Mouse (Mus musculus) liver, embryonic 14.5 days (tissue): ENCODE data around the gene Myof. TPM values are rescaled to one million over a fixed set of nuclear protein-coding genes. Genes with fewer than 3 reads are reported as not detected.

Experiments
- ATAC-seq: fragments of 200-750 bp; cut with Nextera tagmentation; 2 replicates; pipeline ENCODE4 v1.8.0; 2017; ENCODE audit warnings: moderate number of reproducible peaks, mild to moderate bottlenecking, moderate library complexity; ENCODE audit not compliant: insufficient read depth
- DNase-seq, 3 experiments: peaks; one replicate each; pipeline ENCODE4 v3.0.0-alpha.2; 2012 to 2013; ENCODE audit warnings: low read depth in 3 of 3, low spot score in 3 of 3
- H3K27ac ChIP-seq: fragments of 300-500 bp; sonication (generic); 2 replicates; pipeline ENCODE4 v1.5.1; 2014; ENCODE audit warnings: moderate library complexity, mild to moderate bottlenecking, control low read depth, inconsistent platforms
- H3K27me3 ChIP-seq: fragments of 300-500 bp; sonication (generic); 2 replicates; pipeline ENCODE4 v1.6.1; 2014; ENCODE audit warnings: mild to moderate bottlenecking, low read length, moderate library complexity; ENCODE audit not compliant: control insufficient read depth, insufficient read depth
- H3K36me3 ChIP-seq: fragments of 300-500 bp; sonication (generic); replicated peaks from 2 replicates; pipeline ENCODE4 v1.6.1; 2014; ENCODE audit warnings: low read depth; ENCODE audit not compliant: control insufficient read depth, insufficient read depth
- H3K4me1 ChIP-seq, 2 experiments: fragments of 200-500 bp in 1 of 2; fragments of 300-500 bp in 1 of 2; sonication (generic) in 1 of 2; replicated peaks; 2 replicates each; pipeline ENCODE4 v1.6.1; 2012 to 2014; ENCODE audit warnings: antibody characterized with exemption in 1 of 2, inconsistent platforms in 1 of 2, low read length in 1 of 2; ENCODE audit not compliant: control insufficient read depth in 2 of 2, insufficient read depth in 2 of 2
- H3K4me2 ChIP-seq: fragments of 300-500 bp; sonication (generic); 2 replicates; pipeline ENCODE4 v1.6.1; 2014; ENCODE audit warnings: low read depth, mild to moderate bottlenecking, control low read depth, moderate library complexity
- H3K4me3 ChIP-seq, 2 experiments: fragments of 200-500 bp in 1 of 2; fragments of 300-500 bp in 1 of 2; sonication (generic) in 1 of 2; 2 replicates each; pipeline ENCODE4 v1.5.1; 2012 to 2014; ENCODE audit warnings: low read depth in 2 of 2, low read length in 2 of 2, mild to moderate bottlenecking in 2 of 2, control low read depth in 1 of 2, inconsistent platforms in 1 of 2, moderate library complexity in 1 of 2; ENCODE audit not compliant: insufficient read depth in 1 of 2
- H3K9ac ChIP-seq: fragments of 300-500 bp; sonication (generic); replicated peaks from 2 replicates; pipeline ENCODE4 v1.6.1; 2014; ENCODE audit warnings: mild to moderate bottlenecking, control low read depth, moderate library complexity
- H3K9me3 ChIP-seq: fragments of 300-500 bp; sonication (generic); 2 replicates; pipeline ENCODE4 v1.6.1; 2016; ENCODE audit warnings: low read length, mixed read lengths; ENCODE audit not compliant: control insufficient read depth
- CTCF ChIP-seq: IDR thresholded peaks from 2 replicates; pipeline ENCODE4 v1.5.1; 2016; ENCODE audit warnings: antibody characterized with exemption, low read depth, control low read depth
- EP300 ChIP-seq: IDR thresholded peaks from 2 replicates; pipeline ENCODE4 v1.6.1; 2016; ENCODE audit warnings: antibody characterized with exemption, low read depth
- WGBS: fragments of 180-500 bp; shearing (Covaris S2); extraction: QIAGEN DNeasy Blood & Tissue Kit; methylation state at CpG from one replicate; pipeline ENCODE4 v1.1.7; 2014; ENCODE audit not compliant: insufficient replicate concordance; 5-methylcytosine and 5-hydroxymethylcytosine counted together
- polyA plus RNA-seq, 2 experiments: library from polyadenylated mRNA; depleted of rRNA in 1 of 2; stranded (reverse) in 1 of 2; unstranded in 1 of 2; fragments of >200 nt; fragmentation: Nextera tagmentation in 1 of 2; extraction: Ambion mirVana in 1 of 2; gene quantifications; 2 replicates each; pipeline versions ENCODE4 v1.2.1 to v1.2.3; 2012 to 2014

Gene Myof
- polyA plus RNA-seq, 2 experiments: 1.3 to 2.0 TPM

- no peak for DNase-seq
These were observed 29.8 kb upstream of the Myof start for GRCm38 (mm10) chr19:38073226-38073625.

GRCm38 (mm10) chr19:38064051-38064450, 20.7 kb upstream of the Myof start:
- WGBS: 53% methylated on average over 1 of the region's 1 CpGs
- no peak for DNase-seq

More at GRCm38 (mm10) chr19:38073226-38073625, 29.8 kb upstream of the Myof start:
- H3K4me2 ChIP-seq: no peak overlapping the region
- no peak for ATAC-seq
- no peak overlapping the region for H3K27ac ChIP-seq
- TF ChIP-seq EP300 (no peak), CTCF (no peak)
- 82% methylated on average over 5 of the region's 5 CpGs for WGBS
- H3K9ac ChIP-seq: no peak overlapping the region
- H3K4me1 ChIP-seq: no peaks in the 10 kb centered on the region
- H3K36me3 ChIP-seq: no peaks in the 10 kb centered on the region
- no peaks in the 10 kb centered on the region for H3K27me3 ChIP-seq
- H3K4me3 ChIP-seq: no peak overlapping the region
- no peaks in the 10 kb centered on the region for H3K9me3 ChIP-seq

GRCm38 (mm10) chr19:38063201-38063600, 19.8 kb upstream of the Myof start:
- no peaks in the 10 kb centered on the region for H3K4me1 ChIP-seq
- H3K9me3 ChIP-seq: no peaks in the 10 kb centered on the region
- H3K4me3 ChIP-seq: no peak overlapping the region
- no peak overlapping the region for H3K4me2 ChIP-seq
- no peaks in the 10 kb centered on the region for H3K36me3 ChIP-seq
- 71% methylated on average over 3 of the region's 3 CpGs for WGBS
- DNase-seq (no peak), ATAC-seq (no peak)
- no peaks in the 10 kb centered on the region for H3K27me3 ChIP-seq
- no peak overlapping the region for H3K9ac ChIP-seq
- H3K27ac ChIP-seq: no peak overlapping the region
- no peak for TF ChIP-seq CTCF
- TF ChIP-seq EP300: no peak

More at GRCm38 (mm10) chr19:38064051-38064450, 20.7 kb upstream of the Myof start:
- TF ChIP-seq EP300 (no peak), CTCF (no peak)
- no peak overlapping the region for H3K27ac ChIP-seq
- no peaks in the 10 kb centered on the region for H3K36me3 ChIP-seq
- no peak overlapping the region for H3K4me2 ChIP-seq
- ATAC-seq: no peak
- no peak overlapping the region for H3K4me3 ChIP-seq
- no peaks in the 10 kb centered on the region for H3K9me3 ChIP-seq
- no peaks in the 10 kb centered on the region for H3K27me3 ChIP-seq
- no peak overlapping the region for H3K9ac ChIP-seq
- no peaks in the 10 kb centered on the region for H3K4me1 ChIP-seq

- ATAC-seq (no peak), DNase-seq (no peak)
- 70% methylated on average over 8 of the region's 8 CpGs for WGBS
- Histone ChIP-seq H3K4me1 (peaks cover 0 to 4% of the 10 kb centered on the region in 2 experiments; a peak in 1 of 4 replicates), H3K36me3 (no peaks in the 10 kb centered on the region), H3K9ac (no peak overlapping the region), H3K27me3 (peaks cover 8% of the 10 kb centered on the region), H3K4me3 (no peak overlapping the region), H3K27ac (no peak overlapping the region), H3K9me3 (no peaks in the 10 kb centered on the region), H3K4me2 (no peak overlapping the region)
- no peak for TF ChIP-seq CTCF
- no peak for TF ChIP-seq EP300
These were observed 13.6 kb upstream of the Myof start for GRCm38 (mm10) chr19:38056931-38057330.

- ATAC-seq: no peak
- Histone ChIP-seq H3K9ac (no peak overlapping the region; the same call in 1 of the 2 replicates), H3K36me3 (no peaks in the 10 kb centered on the region), H3K9me3 (no peaks in the 10 kb centered on the region), H3K4me2 (peak overlapping the region; percentile 15; the same call in 1 of the 2 replicates), H3K27me3 (peaks cover 8% of the 10 kb centered on the region), H3K4me1 (peaks cover 0 to 4% of the 10 kb centered on the region in 2 experiments; a peak in 1 of 4 replicates), H3K4me3 (no peak overlapping the region), H3K27ac (no peak overlapping the region)
- WGBS: 41% methylated on average over 3 of the region's 3 CpGs
- no peak for TF ChIP-seq CTCF
- no peak for TF ChIP-seq EP300
- no peak for DNase-seq
These were observed 12.9 kb upstream of the Myof start for GRCm38 (mm10) chr19:38056276-38056675.
